Mouse (Mus musculus): ENCODE data around the gene Ckmt2.

Gene Ckmt2

GRCm38 (mm10) chr13:91876741-91877349, at the start of gene Ckmt2:
Gene Ckmt2 (minus strand): TSS chr13:91876885.
- DNase-seq: no peak

DNA sequence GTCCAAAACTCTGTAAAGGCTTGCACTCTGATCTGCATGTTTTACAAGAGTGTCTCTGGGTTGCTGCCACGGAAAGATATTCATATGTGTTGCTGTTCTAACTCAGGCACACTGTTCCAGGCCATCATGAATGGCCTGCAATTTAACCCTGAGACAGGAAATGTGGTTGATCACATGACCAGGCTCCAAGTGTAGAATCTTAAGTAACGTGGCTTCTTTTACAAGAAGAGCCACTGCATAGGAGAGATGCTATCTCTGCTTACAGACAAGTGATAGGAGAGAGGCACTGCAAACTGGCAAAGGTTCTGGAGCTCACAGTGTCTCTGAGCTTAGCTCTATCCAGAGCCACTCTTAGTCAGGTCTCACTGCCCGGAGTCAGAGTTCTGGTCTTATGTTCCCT, 44.3 kb upstream of the Ckmt2 start:
- no peak for DNase-seq

DNA sequence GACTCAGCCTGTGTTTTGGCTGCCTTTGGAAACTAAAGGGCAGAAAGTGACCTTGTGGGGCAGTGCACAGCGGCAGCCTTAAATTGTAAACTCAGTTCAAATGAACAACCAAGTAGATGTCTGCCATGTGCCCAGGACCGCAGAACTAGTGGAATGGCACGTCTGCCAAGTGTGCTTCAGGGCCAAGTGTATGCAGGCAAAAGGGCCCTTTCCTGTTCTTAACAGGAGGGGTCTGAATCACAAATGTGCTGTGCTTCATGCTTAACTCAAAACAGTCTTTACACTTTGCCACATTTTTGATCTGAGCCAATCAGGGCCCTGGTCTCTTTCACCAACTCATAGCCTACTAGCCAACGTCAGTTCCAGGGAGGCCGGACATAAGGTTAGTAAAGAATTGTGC, 42.1 kb upstream of the Ckmt2 start:
- DNase-seq: no peak

DNA sequence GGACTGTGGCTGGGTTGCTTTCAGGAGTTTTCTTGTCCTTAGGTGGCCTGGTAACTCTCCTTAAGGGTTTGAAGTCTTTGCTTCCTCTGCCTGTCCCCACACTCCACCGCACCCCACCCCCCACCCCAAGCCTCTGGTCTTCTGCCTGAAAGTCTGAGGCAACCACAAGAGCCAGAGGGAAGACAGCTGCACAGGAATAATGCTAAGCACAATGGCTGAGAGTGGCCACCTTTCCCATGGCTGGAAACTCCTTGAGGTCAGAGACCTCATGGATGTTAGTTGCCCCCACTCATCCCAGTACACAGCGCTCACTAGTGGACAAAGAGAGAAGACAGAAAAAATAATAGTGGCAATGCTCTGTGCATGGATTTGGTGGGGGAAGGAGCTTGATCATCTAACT, 41.1 kb upstream of the Ckmt2 start:
- no peak for DNase-seq

DNA sequence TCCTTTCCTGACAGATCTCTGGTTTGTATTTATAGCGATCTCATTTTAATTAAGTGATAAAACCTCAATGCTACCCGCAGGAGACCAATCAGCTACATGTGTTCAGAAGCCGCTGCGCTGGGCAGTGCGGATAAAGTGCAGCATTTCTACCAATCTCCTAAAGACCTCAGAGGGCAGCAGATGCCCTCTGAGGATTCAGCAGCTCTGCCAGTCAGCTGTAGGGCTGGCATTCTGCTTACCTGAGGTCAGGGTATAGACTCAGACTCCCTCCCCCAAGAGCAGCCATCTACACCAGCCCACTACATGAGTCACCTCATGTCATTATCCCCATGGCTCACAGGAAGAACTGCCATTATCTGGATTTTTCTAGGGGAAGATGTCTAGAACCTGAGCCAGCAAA, 39.6 kb upstream of the Ckmt2 start:
- no peak for DNase-seq

DNA sequence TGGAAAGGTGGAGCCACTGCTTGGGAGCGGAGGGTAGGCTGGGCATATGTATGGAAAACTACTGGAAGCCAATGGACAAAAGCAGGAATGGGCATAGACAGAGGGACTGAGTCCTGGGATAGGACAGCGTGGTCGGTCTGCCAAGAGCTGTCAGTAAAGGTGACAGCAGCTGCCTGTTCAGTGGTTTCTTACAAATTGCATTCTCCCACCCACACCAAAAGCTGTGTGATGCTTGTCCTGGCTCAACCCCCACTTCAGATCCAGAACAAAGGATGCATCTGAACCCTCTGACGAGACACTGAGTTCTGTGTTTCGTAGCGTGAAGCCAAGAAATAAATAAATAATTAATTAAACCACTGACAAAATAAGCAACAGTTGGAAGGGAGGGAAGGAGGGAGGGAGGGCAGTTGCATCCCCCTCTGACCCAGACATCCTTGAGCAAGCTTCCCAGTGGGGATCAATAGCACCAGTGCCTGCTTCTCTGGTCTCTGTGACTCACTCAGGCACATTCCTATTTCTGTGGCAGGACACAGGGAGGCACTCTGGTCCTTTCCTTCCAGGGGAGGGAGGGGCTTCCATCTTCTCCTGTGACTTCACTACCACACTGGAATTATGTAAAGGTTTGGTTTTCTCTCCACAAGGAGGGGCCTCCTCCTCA, 39.0 kb upstream of the Ckmt2 start:
- DNase-seq: peak; percentile 25

DNA sequence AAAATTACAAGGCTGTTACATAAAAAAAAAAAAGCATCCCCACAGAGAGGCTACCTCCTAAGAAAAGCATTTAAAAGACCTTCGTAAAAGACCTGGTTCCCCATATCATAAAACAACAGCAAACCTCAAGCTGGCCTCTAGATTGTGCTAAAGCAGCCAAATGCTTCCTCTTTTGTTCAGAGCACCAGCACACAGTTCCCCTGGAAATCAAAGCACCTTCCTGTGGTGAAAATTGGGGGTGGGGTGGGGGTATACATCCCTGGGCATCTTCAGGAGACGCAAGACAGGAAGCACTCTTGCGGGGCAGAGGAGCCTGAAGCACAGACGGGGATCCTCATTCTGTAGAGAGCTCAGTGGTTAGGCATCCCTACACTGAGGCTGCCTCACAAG, 38.5 kb upstream of the Ckmt2 start:
- no peak for DNase-seq

DNA sequence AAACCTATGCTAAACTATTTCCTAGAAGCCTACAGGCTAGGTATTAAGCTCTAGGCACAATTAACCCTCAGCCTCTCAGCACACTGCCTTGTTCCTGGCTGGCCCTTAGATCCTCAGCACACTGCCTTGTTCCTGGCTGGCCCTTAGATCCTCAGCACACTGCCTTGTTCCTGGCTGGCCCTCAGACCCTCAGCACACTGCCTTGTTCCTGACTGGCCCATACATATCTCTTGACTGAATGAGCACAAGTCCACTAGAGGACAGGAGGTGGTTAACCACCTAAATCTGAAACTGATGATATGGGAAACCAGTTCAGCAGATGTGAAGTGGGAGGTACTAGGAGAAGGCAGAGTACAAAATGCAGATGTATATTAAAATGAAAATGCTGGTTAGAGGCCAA, 35.0 kb upstream of the Ckmt2 start:
- no peak for DNase-seq

GRCm38 (mm10) chr13:91911211-91911610, 34.5 kb upstream of the Ckmt2 start:
- no peak for DNase-seq

- DNase-seq: peak; percentile 77
Measured at GRCm38 (mm10) chr13:91908202-91908980, 31.7 kb upstream of the Ckmt2 start.

- DNase-seq: no peak
Measured at GRCm38 (mm10) chr13:91906338-91906737, 29.7 kb upstream of the Ckmt2 start.

- DNase-seq: no peak
Measured at GRCm38 (mm10) chr13:91896476-91896875, 19.8 kb upstream of the Ckmt2 start.

DNA sequence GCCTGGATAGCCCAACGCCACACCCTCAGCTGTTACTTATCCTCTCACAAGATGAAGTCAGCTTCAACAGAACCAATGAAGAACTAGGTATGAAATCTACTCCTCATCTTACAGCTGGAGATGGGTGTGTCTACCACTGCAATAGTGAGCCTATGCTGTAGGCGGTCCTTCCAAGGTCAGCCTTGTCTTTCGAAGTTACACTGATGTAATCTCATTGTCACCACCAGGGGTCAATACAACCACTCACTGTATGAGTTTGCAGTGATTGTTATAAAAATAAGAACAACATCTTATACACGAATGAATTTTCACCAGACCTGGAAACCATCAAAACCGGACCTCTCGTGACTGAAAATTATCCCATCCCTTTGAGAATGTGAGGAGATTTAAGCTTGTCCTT, 16.4 kb upstream of the Ckmt2 start:
- no peak for DNase-seq

- DNase-seq: no peak
Measured at GRCm38 (mm10) chr13:91890031-91890619, 13.4 kb upstream of the Ckmt2 start.

DNA sequence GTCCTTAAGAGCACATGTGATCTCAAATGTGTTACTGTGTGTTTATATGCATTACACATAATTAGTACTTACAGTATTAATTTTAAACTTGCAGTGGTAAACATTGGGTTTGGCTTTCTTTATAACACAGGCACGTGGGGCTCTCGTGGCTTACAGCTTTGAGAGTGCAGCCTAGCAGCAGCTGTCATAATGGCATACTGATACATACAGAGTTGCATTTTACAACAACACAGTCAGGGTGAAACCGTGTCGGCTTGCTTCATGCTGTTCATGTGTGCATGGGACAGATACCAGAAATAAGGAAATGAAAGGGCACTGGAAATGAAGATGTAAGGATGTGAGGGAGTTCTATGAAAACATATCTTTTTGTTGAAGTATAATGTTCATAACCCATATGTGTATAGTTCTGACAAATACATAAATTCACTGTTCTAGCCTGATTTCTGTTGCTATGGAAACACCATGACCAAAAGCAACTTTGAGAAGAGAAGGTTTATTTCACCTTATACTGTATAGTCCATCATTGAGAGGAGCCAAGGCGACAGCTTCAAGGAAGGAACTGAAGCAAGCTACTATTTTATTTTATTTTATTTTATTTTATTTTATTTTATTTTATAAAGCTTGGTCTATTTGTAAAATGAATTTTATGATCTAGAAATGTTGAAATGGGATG, 8.2 kb upstream of the Ckmt2 start:
- no peak for DNase-seq

- DNase-seq: peak; percentile 78
Measured at GRCm38 (mm10) chr13:91881837-91882480, 5.3 kb upstream of the Ckmt2 start.

- DNase-seq: no peak
Measured at GRCm38 (mm10) chr13:91880256-91880655, 3.6 kb upstream of the Ckmt2 start.

DNA sequence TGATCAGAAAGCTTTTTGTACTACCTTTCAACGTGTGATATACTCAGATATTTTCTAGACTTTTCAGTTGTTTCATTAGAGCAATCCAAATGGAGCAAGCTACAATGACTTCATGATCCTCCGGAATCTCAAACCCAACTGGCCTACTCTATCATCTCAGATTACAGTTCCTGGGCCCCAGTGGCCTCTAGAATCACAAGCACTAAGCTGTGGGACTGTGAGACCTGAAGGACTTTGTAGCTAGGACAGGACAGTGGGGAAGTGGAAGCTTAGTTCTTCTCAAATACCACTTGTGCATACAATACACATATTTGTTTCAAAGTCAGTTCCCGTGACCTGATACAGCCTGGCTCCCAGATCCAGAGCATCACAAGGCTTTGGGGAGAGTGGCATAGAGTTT, 1.3 kb upstream of the Ckmt2 start:
- no peak for DNase-seq

DNA sequence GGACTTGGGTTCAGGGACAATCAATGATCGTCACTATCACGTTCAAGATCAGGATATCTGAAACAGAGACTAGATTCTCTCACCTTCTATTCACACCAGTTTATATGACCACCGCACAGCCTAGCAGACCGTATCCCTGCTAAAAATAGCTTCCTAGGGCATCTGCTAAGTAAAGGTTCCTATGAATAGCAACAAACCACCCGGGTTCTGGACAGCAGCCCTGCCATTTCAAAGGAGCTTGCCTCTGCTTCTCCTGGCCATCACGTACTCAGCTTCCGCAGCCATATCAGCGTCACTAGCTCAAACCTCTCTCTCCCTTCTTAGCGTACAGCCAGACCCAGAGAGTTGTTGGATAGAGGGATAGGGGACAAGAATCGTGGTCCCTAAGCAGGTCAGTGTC, 665 bp upstream of the Ckmt2 start:
- DNase-seq: no peak

DNA sequence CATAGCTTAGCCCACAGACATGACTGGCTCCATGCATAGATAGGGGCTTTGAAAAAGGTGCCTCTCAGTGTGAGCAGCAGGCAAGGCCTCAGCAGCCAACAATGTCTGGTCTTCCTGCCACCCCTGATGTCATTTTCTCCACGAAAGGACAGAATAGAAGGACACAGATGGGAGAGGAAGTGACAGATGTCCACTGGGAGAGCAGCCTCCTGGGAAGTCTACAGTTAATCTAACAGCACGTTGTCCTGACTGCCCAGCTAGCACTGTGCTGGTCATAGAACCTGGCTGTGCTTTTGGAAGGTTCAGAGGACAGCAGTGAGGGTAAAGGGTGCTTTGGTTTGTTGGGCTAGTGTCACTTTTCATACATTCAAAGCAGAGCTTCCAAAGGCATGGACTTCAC, 1.1 kb downstream of the Ckmt2 start:
- no peak for DNase-seq

DNA sequence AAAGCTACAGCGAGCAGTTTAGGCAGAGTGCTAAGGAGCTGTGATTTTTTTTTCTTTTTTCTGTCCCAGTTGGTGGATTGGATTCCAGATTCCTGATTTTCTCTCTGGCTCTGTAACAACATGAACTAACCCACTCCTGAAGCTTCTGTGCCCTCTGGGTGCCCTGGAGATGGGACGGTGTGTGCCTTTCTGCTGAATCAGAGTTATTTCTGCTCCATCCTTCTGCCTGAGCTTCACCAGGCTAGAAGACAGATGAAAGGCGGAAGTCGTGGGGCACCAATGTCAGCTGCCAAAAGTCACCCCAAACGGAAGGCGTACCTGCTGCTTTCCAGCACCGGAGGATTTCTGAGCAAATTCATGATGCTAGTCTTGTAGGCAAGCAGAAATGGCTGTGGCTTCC, 2.1 kb downstream of the Ckmt2 start:
- DNase-seq: no peak

DNA sequence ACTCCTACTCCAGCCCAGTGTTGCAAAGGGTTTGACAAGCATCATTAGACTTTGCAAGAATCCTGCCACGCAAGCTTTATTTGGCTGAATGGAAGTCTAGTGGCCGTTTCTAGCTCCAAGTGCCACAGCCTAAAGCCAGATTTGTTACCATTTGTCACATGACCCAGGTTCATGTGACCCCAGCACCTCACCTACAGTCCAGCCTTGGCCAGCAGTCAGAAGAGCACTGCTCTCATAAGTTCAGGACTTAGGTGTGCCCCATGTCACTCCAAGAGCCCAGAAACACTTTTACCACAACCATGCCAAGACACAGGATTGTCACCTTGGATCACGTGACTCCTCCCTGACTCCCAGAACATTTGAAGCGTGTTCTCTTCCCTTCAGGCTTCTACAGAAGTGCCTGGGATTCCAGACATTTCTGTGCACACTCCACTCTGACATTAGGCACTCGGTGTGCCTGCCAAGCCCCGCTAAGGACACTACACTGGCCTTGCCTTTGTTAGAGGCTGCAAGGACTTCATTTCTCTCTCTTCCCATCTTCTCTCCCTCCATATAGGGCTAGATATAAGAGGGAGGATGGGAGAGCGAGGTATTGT, 2.9 kb downstream of the Ckmt2 start:
- no peak for DNase-seq

Measured in right cerebral cortex, postnatal 4 days (tissue).